Mouse (Mus musculus) midbrain, embryonic 12.5 days (tissue): ENCODE measurements around the gene Mast2. TPM values are rescaled to one million over a fixed set of nuclear protein-coding genes. Genes with fewer than 3 reads are reported as not detected.

Source experiments
- ATAC-seq: fragments of 200-750 bp; cut with Nextera tagmentation; 2 replicates; pipeline ENCODE4 v1.8.0; 2017; ENCODE audit warnings: low read depth, moderate TSS enrichment, moderate library complexity; ENCODE audit not compliant: low FRiP score
- H3K27ac ChIP-seq: fragments of 300-500 bp; sonication (generic); replicated peaks from 2 replicates; pipeline ENCODE4 v1.5.1; 2016; ENCODE audit warnings: mild to moderate bottlenecking
- H3K27me3 ChIP-seq: fragments of 300-500 bp; sonication (generic); 2 replicates; pipeline ENCODE4 v1.6.1; 2016; ENCODE audit warnings: mild to moderate bottlenecking
- H3K36me3 ChIP-seq: fragments of 300-500 bp; sonication (generic); 2 replicates; pipeline ENCODE4 v1.6.1; 2016
- H3K4me1 ChIP-seq: fragments of 300-500 bp; sonication (generic); 2 replicates; pipeline ENCODE4 v1.6.1; 2016
- H3K4me2 ChIP-seq: fragments of 300-500 bp; sonication (generic); replicated peaks from 2 replicates; pipeline ENCODE4 v1.6.1; 2016; ENCODE audit warnings: mild to moderate bottlenecking, moderate library complexity
- H3K4me3 ChIP-seq: fragments of 300-500 bp; sonication (generic); 2 replicates; pipeline ENCODE4 v1.5.1; 2016; ENCODE audit warnings: mild to moderate bottlenecking
- H3K9ac ChIP-seq: fragments of 300-500 bp; sonication (generic); replicated peaks from 2 replicates; pipeline ENCODE4 v1.6.1; 2016; ENCODE audit warnings: mild to moderate bottlenecking, moderate library complexity
- H3K9me3 ChIP-seq: fragments of 300-500 bp; sonication (generic); 2 replicates; pipeline ENCODE4 v1.6.1; 2016; ENCODE audit warnings: mild to moderate bottlenecking
- WGBS: fragments of 180-500 bp; shearing (Covaris S2); methylation state at CpG from one replicate; pipeline ENCODE4 v1.1.7; 2016; 5-methylcytosine and 5-hydroxymethylcytosine counted together
- polyA plus RNA-seq: library from polyadenylated mRNA; unstranded; fragments of >200 nt; fragmentation: Nextera tagmentation; extraction: Ambion mirVana; gene quantifications from 2 replicates; pipeline ENCODE4 v1.2.1, GENCODE M21; 2016

The Mast2 gene
- polyA plus RNA-seq, 1 experiment from 2014 or later = 37.4 TPM

DNA sequence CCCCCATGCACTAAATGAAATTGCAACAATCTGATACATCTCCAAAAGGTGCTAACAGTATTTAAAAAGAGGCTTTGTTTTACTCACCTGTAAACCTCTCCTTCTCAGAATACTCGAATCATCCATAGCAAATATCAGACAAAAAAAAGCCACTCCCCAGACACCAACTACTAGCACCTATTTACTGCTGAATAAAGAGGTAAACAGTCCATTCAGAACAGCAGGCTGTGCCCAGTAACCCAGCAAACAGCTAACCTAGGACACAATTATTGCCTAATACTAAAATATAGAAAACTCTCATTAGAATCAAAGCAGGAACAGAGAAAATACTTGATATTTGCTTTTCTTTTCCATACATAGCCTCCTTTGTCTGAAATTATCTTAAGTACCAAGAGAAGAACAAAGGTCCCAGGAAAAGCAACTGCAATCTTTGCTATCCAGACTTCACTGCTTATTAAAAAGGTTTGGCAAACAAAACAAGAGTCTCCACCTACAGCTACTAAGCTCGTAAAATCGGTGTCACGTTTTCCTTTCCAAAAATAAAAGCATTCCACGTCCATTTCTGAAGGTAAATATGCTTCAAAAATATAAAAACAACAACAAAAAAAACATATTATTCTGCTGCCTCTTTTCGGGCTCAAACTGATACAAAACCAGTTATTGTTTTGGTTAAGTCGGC, 58.6 kb downstream of the Mast2 start:
- peaks cover 15% of the 10 kb centered on the region for H3K4me1 ChIP-seq
- WGBS = 29% methylated on average over 7 of the region's 7 CpGs

DNA sequence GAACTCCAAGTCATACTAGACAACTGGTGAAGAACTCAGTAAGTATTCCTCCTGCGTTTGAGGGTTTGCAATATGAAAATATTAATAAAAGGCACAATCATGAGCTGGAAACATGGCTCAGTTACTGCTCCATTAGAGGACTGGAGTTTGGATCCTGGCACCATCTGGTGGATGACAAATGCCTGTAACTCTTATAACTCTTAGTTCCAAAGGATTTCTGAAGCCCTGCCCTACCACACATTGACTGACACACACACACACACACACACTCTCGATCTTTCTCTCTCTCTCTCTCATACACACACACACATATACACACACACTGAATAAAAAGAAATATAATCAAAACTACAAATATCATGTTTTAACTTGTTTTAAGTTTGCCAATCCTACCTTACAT, 60.1 kb downstream of the Mast2 start:
- Histone ChIP-seq H3K36me3 (no peaks in the 10 kb centered on the region), H3K27ac (no peak overlapping the region), H3K9me3 (no peaks in the 10 kb centered on the region), H3K9ac (no peak overlapping the region), H3K4me2 (peak overlapping the region; percentile 30), H3K4me3 (no peak overlapping the region), H3K27me3 (no peaks in the 10 kb centered on the region), H3K4me1 (peaks cover 15% of the 10 kb centered on the region)
- WGBS = 77% methylated on average over 2 of the region's 2 CpGs
- ATAC-seq = no peak

More for the DNA sequence above, 58.6 kb downstream of the Mast2 start:
- peak overlapping the region; percentile 49 for H3K4me2 ChIP-seq
- H3K27me3 ChIP-seq = no peaks in the 10 kb centered on the region
- H3K27ac ChIP-seq = peak overlapping the region; percentile 87
- H3K36me3 ChIP-seq = no peaks in the 10 kb centered on the region
- no peaks in the 10 kb centered on the region for H3K9me3 ChIP-seq
- peak overlapping the region; percentile 46 for H3K9ac ChIP-seq
- no peak for ATAC-seq
- peak overlapping the region; percentile 33 for H3K4me3 ChIP-seq

- H3K4me1 ChIP-seq = peaks cover 15% of the 10 kb centered on the region
- ATAC-seq = no peak
- no peak overlapping the region for H3K4me2 ChIP-seq
- H3K27me3 ChIP-seq = no peaks in the 10 kb centered on the region
- H3K36me3 ChIP-seq = no peaks in the 10 kb centered on the region
- 81% methylated on average over 1 of the region's 1 CpGs for WGBS
- H3K4me3 ChIP-seq = no peak overlapping the region
- H3K27ac ChIP-seq = no peak overlapping the region
- H3K9me3 ChIP-seq = no peaks in the 10 kb centered on the region
- no peak overlapping the region for H3K9ac ChIP-seq
Observed at GRCm38 (mm10) chr4:116402708-116403107, 61.3 kb downstream of the Mast2 start.

DNA sequence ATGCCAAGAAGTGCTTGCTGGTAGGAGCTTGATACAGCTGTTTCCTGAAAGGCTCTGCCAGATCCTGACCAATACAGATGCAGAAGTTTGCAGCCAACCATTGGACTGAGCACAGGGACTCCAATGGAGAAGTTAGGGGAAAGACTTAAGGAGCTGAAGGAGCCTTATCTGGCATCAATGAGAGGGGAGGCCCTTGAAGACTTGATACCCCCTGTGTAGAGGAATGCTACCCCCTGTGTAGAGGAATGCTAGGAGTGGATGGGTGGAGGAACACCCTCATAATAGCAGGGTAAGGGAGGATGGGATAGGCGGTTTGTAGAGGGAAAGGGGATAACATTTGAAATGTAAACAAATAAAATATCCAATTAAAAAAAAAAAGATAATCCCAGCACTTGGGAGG, 65.9 kb downstream of the Mast2 start:
- Histone ChIP-seq H3K9me3 (no peaks in the 10 kb centered on the region), H3K27me3 (no peaks in the 10 kb centered on the region)
- no peak for ATAC-seq

GRCm38 (mm10) chr4:116377973-116378667, 85.9 kb downstream of the Mast2 start:
- no peak for ATAC-seq
- no peak overlapping the region for H3K4me2 ChIP-seq
- 87% methylated on average over 2 of the region's 2 CpGs for WGBS
- no peaks in the 10 kb centered on the region for H3K27me3 ChIP-seq
- no peak overlapping the region for H3K9ac ChIP-seq
- H3K9me3 ChIP-seq = no peaks in the 10 kb centered on the region
- no peaks in the 10 kb centered on the region for H3K36me3 ChIP-seq
- H3K4me3 ChIP-seq = no peak overlapping the region
- no peak overlapping the region for H3K27ac ChIP-seq
- no peaks in the 10 kb centered on the region for H3K4me1 ChIP-seq

More for the DNA sequence above, 65.9 kb downstream of the Mast2 start:
- 43% methylated on average over 1 of the region's 1 CpGs for WGBS
- no peak overlapping the region for H3K4me3 ChIP-seq
- H3K36me3 ChIP-seq = no peaks in the 10 kb centered on the region
- H3K9ac ChIP-seq = no peak overlapping the region
- no peaks in the 10 kb centered on the region for H3K4me1 ChIP-seq
- H3K27ac ChIP-seq = no peak overlapping the region
- H3K4me2 ChIP-seq = no peak overlapping the region

- H3K27ac ChIP-seq = no peak overlapping the region
- no peaks in the 10 kb centered on the region for H3K36me3 ChIP-seq
- ATAC-seq = no peak
- no peaks in the 10 kb centered on the region for H3K4me1 ChIP-seq
- no peaks in the 10 kb centered on the region for H3K9me3 ChIP-seq
- WGBS = 70% methylated on average over 1 of the region's 1 CpGs
- H3K4me3 ChIP-seq = no peak overlapping the region
- H3K4me2 ChIP-seq = no peak overlapping the region
- no peak overlapping the region for H3K9ac ChIP-seq
- H3K27me3 ChIP-seq = no peaks in the 10 kb centered on the region
Observed at GRCm38 (mm10) chr4:116371676-116372075, 92.3 kb downstream of the Mast2 start.

- no peak overlapping the region for H3K9ac ChIP-seq
- no peak overlapping the region for H3K4me2 ChIP-seq
- 0 out of 2 replicates have a peak, but pooled peaks cover 3% of the 10 kb centered on the region for H3K36me3 ChIP-seq
- WGBS = 97% methylated on average over 1 of the region's 1 CpGs
- H3K27me3 ChIP-seq = no peaks in the 10 kb centered on the region
- H3K9me3 ChIP-seq = no peaks in the 10 kb centered on the region
- H3K27ac ChIP-seq = no peak overlapping the region
- H3K4me1 ChIP-seq = no peaks in the 10 kb centered on the region
- no peak overlapping the region for H3K4me3 ChIP-seq
- ATAC-seq = no peak
Observed at GRCm38 (mm10) chr4:116358099-116358498, 105.9 kb downstream of the Mast2 start.

DNA sequence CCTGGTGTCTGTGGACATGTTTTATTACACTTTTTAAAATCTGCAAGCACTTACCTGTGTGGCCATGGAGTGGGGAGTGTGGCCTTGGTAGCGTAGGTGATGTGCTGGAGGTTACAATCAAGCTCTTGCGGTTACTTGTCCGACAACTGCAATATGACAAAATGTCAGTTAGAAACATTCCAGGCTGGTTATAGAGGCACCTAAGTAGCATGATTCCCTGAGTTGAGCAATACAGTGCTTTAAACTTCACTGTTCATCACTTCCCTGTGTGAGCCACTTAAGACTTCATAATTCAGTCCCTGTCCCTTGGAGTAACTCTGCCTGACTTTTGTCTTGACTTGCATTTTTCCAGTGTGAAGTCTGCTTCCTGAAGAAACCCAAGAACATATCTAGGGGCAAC, 111.1 kb downstream of the Mast2 start:
- ATAC-seq = no peak
- Histone ChIP-seq H3K9me3 (no peaks in the 10 kb centered on the region), H3K27me3 (no peaks in the 10 kb centered on the region), H3K9ac (no peak overlapping the region), H3K27ac (no peak overlapping the region), H3K36me3 (peaks cover 5% of the 10 kb centered on the region; the same call in 1 of the 2 replicates), H3K4me1 (no peaks in the 10 kb centered on the region), H3K4me2 (no peak overlapping the region), H3K4me3 (no peak overlapping the region)
- WGBS = 96% methylated on average over 3 of the region's 3 CpGs

DNA sequence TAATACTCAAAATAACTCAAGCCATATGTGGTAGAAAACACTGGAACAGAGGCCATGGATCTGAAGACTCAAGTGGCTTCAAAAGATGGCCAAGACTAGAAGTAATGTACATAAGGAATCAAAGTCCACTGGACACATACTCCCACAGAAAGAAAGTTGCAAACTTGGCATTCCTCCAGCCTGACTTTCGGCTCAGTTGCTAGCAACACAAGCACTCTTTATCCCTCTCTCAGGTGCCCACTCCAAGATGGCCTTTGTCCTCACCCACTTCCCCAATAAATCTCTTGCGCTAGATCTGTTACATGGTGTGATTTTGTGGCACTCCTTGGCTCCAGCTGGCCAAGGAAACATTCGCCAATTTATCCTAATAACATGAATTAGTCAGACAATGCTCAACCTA, 111.5 kb downstream of the Mast2 start:
- Histone ChIP-seq H3K4me1 (no peaks in the 10 kb centered on the region), H3K27ac (no peak overlapping the region), H3K9me3 (no peaks in the 10 kb centered on the region), H3K9ac (no peak overlapping the region), H3K4me2 (no peak overlapping the region), H3K27me3 (no peaks in the 10 kb centered on the region), H3K4me3 (no peak overlapping the region), H3K36me3 (peaks cover 5% of the 10 kb centered on the region; the same call in 1 of the 2 replicates)
- 90% methylated on average over 3 of the region's 3 CpGs for WGBS
- no peak for ATAC-seq

DNA sequence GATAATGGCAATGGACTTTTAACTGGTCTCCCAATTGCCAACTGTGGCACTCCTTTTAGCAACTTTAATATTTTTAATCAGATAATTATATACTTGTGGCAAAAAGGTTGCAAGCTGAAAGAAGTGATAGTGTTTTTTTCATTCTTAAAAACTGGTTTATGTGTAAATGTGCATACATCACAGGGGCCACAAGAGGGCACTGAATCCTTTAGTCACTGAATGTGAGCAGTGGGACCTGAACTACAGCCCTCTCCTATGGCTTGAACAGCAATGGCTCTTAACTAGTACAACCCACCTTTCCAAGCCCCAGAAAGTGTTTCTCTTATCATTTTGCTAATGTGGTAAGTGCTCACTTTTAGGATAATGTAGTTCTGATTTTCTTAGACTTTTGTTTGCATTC, 121.9 kb downstream of the Mast2 start:
- Histone ChIP-seq H3K4me3 (no peak overlapping the region), H3K4me1 (no peaks in the 10 kb centered on the region), H3K27ac (no peak overlapping the region), H3K9me3 (no peaks in the 10 kb centered on the region), H3K9ac (no peak overlapping the region), H3K4me2 (no peak overlapping the region), H3K27me3 (no peaks in the 10 kb centered on the region), H3K36me3 (no peaks in the 10 kb centered on the region)
- no peak for ATAC-seq

DNA sequence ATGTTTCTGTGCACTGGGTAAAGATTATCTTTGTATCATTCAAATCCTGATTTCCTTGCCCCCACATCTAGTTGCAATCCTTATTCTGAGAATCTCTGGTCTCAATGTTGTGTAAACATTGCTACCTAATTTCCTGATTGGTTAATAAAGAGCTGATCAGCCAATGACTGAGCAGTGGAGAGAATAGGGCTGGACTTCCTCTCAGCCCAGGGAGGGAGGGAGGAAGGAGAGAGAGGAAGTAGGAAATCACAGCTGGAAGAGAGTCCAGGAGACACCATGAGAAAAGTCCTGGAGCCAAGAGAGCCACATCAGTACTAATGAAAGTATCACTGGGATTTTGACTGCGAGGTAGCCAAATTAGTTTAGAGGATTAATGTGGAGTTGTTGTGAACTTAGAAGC, 127.7 kb downstream of the Mast2 start:
- H3K36me3 ChIP-seq = 0 out of 2 replicates have a peak, but pooled peaks cover 6% of the 10 kb centered on the region
- whole genome bisulfite sequencing = 87% methylated on average over 1 of the region's 1 CpGs
- no peak overlapping the region for H3K27ac ChIP-seq
- no peaks in the 10 kb centered on the region for H3K27me3 ChIP-seq
- no peak for ATAC-seq
- no peak overlapping the region for H3K4me3 ChIP-seq
- H3K4me1 ChIP-seq = no peaks in the 10 kb centered on the region
- H3K4me2 ChIP-seq = no peak overlapping the region
- no peak overlapping the region for H3K9ac ChIP-seq
- H3K9me3 ChIP-seq = no peaks in the 10 kb centered on the region

- H3K27me3 ChIP-seq = no peaks in the 10 kb centered on the region
- H3K9ac ChIP-seq = no peak overlapping the region
- 98% methylated on average over 3 of the region's 3 CpGs for WGBS
- no peak overlapping the region for H3K4me2 ChIP-seq
- H3K9me3 ChIP-seq = no peaks in the 10 kb centered on the region
- no peaks in the 10 kb centered on the region for H3K4me1 ChIP-seq
- H3K36me3 ChIP-seq = peaks cover 55% of the 10 kb centered on the region
- H3K27ac ChIP-seq = no peak overlapping the region
- no peak for ATAC-seq
- H3K4me3 ChIP-seq = no peak overlapping the region
Observed at GRCm38 (mm10) chr4:116329256-116329655, 134.7 kb downstream of the Mast2 start.
